Mouse (Mus musculus) heart, postnatal 0 days (tissue): ENCODE measurements around the gene Lin9.

Experiments
- CTCF ChIP-seq: IDR thresholded peaks from 2 replicates; pipeline ENCODE4 v1.5.1; 2016; ENCODE audit warnings: antibody characterized with exemption, control low read depth, low read depth
- EP300 ChIP-seq: IDR thresholded peaks from 2 replicates; pipeline ENCODE4 v1.6.1; 2016; ENCODE audit warnings: antibody characterized with exemption, low read depth

GRCm38 (mm10) chr1:180691284-180691683, 50.3 kb downstream of the Lin9 start:
- TF ChIP-seq EP300 (no peak), CTCF (no peak)
